Mouse (Mus musculus) spleen, adult 2 months (tissue): ENCODE measurements around the gene Mrpl54.

Source experiments
- CTCF ChIP-seq: fragments of 200-500 bp; IDR thresholded peaks from 2 replicates; pipeline ENCODE4 v1.5.1; 2011; ENCODE audit warnings: mild to moderate bottlenecking, inconsistent platforms; ENCODE audit not compliant: insufficient read depth, insufficient read length, insufficient replicate concordance; ENCODE audit errors: extremely low read depth
- POLR2A ChIP-seq: fragments of 200-500 bp; IDR thresholded peaks from 2 replicates; pipeline ENCODE4 v1.6.1; 2011; ENCODE audit warnings: low read depth, low read length, inconsistent platforms

DNA sequence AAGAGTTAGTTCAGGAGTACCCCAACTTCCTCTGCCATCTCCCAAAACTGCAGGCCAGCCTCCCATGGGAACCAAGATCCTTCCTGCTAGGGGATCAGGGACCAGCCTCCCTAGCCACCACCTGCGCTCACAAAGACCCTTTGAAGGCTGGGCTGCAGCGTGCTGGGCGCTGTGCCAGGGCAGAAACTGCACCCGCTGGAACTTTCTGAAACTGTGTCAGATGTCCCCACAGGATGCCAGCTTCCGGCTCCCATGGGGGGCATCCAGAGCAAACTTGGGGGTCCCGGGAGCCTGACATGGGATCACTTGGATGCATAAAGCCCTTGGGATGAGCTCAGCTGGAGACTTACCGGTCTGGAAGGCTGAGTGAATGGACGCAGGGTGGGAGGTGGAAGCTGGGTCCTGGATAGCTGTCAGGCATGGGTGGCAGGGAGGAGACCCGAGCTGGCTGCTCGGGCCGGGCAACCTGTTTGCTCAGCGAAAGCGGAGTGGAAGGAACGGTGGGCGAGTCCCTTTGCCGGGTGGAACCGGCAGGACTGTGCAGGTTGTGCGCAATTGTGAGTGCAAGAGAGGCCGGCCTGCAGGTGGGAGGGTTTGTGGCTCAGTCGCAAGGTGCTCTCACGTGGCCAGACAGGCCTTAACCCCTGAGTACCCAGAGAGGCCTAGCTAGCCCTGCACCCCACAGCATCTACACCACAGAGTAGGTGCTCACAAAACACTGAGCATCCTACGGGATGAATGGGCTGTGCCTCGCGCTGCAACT lies 24.1 kb upstream of the Mrpl54 start:
- TF ChIP-seq CTCF: no peak
- no peak for TF ChIP-seq POLR2A
